Mouse (Mus musculus) WW6 (cell line): ENCODE data around the gene Defa30.
"Not testable (repeated sequence)": the region's sequence is repeated elsewhere in the genome, so short reads cannot be mapped to it uniquely, and the experiment has no call there.

ENCODE experiments used
- DNase-seq: peaks from one replicate; pipeline ENCODE4 v3.0.0-alpha.2; 2013; ENCODE audit warnings: low read depth, low spot score

Gene Defa30

DNA sequence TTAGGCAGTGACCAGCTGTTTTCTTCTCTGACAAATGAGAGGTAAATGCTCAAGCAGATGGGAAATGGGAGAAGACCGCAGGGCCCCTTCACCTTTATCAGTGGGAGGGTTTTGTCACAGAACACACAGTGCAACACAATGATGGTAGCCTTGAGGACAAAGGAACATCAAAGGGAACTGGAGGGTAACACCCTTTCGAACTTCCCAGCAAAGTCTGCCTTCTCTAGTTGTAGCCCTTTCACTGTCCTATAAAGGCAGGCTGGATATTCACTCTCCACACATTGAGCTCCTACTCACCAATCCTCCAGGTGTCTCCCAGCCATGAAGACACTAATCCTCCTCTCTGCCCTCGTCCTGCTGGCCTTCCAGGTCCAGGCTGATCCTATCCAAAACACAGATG is at the start of gene Defa30:
Gene Defa30 (plus strand): TSS at position 301 of the 400 bp plus-strand sequence.
- DNase-seq = not testable (repeated sequence)

DNA sequence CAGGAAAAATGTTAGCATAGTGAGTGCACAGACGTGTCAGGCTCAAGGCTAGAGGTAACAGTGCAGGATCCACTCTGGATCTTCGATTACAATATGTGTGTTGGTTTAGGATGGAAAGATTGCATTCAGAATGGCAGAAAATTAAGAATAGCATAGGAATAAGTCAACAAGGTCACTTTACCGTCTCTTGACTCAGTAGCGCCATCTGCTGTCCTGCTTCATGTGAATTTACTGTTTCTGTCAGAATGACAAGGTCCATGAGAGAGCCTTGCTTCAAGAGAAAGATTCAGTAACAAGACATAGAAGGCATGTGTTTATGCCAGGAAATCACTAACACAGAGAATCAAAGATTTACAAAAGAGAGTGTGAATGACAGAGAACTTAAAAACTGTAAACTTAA is 41.3 kb upstream of the Defa30 start:
- peak; percentile 16 for DNase-seq

DNA sequence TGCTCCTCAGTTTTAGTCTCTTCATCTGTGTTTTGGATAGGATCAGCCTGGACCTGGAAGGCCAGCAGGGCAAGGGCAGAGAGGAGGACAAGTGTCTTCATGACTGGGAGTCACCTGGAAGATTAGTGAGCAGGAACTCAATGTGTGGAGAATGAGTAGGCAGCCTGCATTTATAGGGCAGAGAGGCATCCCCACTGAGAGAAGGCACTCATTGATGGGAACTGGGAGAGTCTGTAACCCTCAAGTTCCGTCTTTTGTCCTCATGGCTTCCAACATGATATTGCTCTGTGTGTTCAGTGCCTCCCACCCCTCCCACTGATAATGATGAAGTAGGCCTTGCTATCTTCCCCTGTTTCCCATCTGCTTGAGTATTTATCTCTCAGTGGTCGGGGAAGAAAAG is 38.5 kb upstream of the Defa30 start, which contains the start of gene Gm14851:
Gene Gm14851 (minus strand): TSS at position 101 of the 400 bp plus-strand sequence.
- DNase-seq = not testable (repeated sequence)

DNA sequence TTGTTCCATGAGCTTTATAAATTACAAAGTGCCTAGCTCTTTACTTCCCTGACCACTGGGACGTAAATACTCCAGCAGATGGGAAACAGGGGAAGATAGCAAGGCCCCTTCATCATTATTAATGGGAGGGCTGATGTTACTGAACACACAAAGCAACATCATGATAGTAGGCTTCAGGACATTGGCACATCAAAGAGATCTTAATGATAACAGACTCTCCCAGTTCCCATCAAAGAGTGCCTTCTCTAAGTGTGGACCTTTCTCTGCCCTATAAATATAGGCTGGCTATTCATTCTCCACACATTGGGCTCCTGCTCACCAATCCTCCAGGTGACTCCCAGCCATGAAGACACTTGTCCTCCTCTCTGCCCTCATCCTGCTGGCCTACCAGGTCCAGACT is 27.5 kb downstream of the Defa30 start, which contains the start of gene Defa22:
Gene Defa22 (plus strand): TSS at position 301 of the 400 bp plus-strand sequence.
- not testable (repeated sequence) for DNase-seq
